Mouse (Mus musculus): ENCODE measurements around the gene Rpl18a. TPM values are rescaled to one million over a fixed set of nuclear protein-coding genes. Genes with fewer than 3 reads are reported as not detected.

Rpl18a gene
- polyA plus RNA-seq, 1 experiment from 2014 or later, result 4,144 TPM

DNA sequence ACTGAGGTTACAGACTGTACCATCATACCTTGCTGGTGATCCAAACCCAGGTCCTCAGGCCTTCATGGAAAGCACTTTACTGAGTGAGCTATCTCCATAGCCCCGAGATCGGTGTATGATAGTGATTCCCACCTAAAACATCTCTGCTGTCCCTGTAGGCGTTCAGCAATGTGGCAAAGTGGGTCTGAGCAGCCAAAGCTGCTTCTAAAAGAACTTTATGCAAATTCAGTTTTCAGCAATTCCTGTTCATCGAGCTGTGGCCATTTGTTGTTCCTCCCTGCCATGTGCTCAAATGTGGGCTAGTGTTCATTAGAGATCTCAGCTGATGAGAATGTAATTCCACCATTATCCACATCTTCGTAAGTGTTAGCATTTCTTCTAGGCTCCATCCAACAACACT is 29.2 kb upstream of the Rpl18a start:
- Histone ChIP-seq H3K27me3 (replicated peaks; ENCODE audit: control insufficient read depth, insufficient read depth, low read length) (no peaks in the 10 kb centered on the region), H3K9ac (ENCODE audit: low read depth, low read length) (no peak overlapping the region), H3K4me2 (no peak overlapping the region), H3K36me3 (ENCODE audit: control insufficient read depth, insufficient read depth, low read length) (no peaks in the 10 kb centered on the region), H3K9me3 (ENCODE audit: control insufficient read depth, low read length) (no peaks in the 10 kb centered on the region), H3K27ac (ENCODE audit: low read depth, low read length) (no peak overlapping the region), H3K4me3 (ENCODE audit: low read depth, low read length) (no peak overlapping the region), H3K4me1 (replicated peaks; ENCODE audit: control insufficient read depth, insufficient read depth, low read length) (no peaks in the 10 kb centered on the region)
- DNase-seq (ENCODE audit: low spot score), result no peak
- ATAC-seq (replicated peaks; ENCODE audit: low FRiP score), result no peak
- WGBS, result 81% methylated on average over 5 of the region's 5 CpGs

DNA sequence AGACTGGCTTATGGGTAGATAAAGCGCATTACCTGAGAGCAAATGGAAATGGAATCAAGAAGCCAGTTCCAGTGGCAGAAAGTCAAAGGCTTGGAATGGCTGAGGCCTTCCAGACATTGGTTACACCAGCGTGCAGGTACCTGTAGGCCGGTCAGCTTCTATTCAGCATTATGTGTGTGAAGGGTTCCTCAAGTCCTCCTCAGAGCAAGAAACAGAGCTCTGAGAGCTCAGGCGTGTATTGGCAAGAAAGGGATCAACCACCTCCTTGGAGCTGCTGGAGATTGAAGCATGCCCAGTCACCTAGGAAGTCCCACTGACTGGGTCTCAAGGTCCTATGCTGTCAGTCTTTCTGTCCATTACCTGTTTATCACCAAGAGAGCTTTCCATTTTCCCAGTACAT is 28.5 kb upstream of the Rpl18a start:
- H3K9me3 ChIP-seq (ENCODE audit: control insufficient read depth, low read length), result no peaks in the 10 kb centered on the region
- WGBS, result 88% methylated on average over 4 of the region's 4 CpGs

GRCm38 (mm10) chr8:70924151-70924550 is 26.9 kb upstream of the Rpl18a start:
- Histone ChIP-seq H3K4me3 (ENCODE audit: low read depth, low read length) (no peak overlapping the region), H3K4me2 (no peak overlapping the region), H3K9ac (ENCODE audit: low read depth, low read length) (no peak overlapping the region), H3K36me3 (ENCODE audit: control insufficient read depth, insufficient read depth, low read length) (peaks cover 3% of the 10 kb centered on the region; the same call in 1 of the 2 replicates), H3K4me1 (replicated peaks; ENCODE audit: control insufficient read depth, insufficient read depth, low read length) (no peaks in the 10 kb centered on the region), H3K27me3 (replicated peaks; ENCODE audit: control insufficient read depth, insufficient read depth, low read length) (no peaks in the 10 kb centered on the region), H3K9me3 (ENCODE audit: control insufficient read depth, low read length) (no peaks in the 10 kb centered on the region), H3K27ac (ENCODE audit: low read depth, low read length) (no peak overlapping the region)
- WGBS, result 87% methylated on average over 4 of the region's 4 CpGs
- DNase-seq (ENCODE audit: low spot score), result no peak
- ATAC-seq (replicated peaks; ENCODE audit: low FRiP score), result no peak

More for the DNA sequence above, 28.5 kb upstream of the Rpl18a start:
- H3K4me1 ChIP-seq (replicated peaks; ENCODE audit: control insufficient read depth, insufficient read depth, low read length), result no peaks in the 10 kb centered on the region
- H3K4me3 ChIP-seq (ENCODE audit: low read depth, low read length), result no peak overlapping the region
- no peak for ATAC-seq (replicated peaks; ENCODE audit: low FRiP score)
- H3K27ac ChIP-seq (ENCODE audit: low read depth, low read length), result no peak overlapping the region
- no peak overlapping the region for H3K9ac ChIP-seq (ENCODE audit: low read depth, low read length)
- H3K4me2 ChIP-seq, result no peak overlapping the region
- H3K27me3 ChIP-seq (replicated peaks; ENCODE audit: control insufficient read depth, insufficient read depth, low read length), result no peaks in the 10 kb centered on the region
- no peaks in the 10 kb centered on the region for H3K36me3 ChIP-seq (ENCODE audit: control insufficient read depth, insufficient read depth, low read length)
- no peak for DNase-seq (ENCODE audit: low spot score)

DNA sequence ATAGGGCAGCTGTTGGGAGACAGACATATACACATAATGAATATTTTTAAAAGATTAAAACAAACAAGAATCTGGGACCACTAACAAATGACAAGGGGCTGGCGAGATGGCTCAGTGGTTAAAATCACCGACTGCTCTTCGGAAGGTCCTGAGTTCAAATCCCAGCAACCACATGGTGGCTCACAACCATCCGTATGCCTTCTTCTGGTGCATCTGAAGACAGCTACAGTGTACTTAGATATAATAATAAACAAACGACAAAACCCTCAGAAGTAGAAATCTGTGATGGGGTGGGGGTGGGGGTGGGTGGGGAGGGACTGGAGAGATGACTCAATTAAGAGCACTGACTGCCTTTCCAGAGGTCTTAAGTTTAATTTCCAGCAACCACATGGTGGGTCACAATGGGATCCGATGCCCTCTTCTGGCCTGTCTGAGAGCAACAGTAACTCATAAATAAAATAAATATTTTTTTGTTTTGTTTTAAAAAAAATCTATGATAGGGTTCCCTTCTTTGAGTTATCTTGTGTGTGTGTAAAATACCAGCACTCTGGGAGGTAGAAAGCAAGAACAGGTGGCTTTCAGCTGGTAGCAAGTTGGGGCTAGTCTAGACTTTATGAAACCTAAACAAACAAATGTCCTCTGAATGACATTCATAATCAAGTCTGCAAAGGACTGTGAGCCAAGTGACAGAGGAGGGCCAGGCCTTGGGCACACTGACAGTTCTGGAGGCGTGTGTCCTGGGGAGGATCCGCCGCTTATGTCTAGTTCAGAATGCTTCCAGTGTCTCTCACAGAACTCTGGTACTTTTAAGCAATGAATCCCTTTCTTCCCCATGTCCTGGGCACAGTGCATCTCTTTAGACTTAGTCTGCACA is 23.1 kb upstream of the Rpl18a start:
- Histone ChIP-seq H3K4me1 (replicated peaks; ENCODE audit: control insufficient read depth, insufficient read depth, low read length) (no peaks in the 10 kb centered on the region), H3K27ac (ENCODE audit: low read depth, low read length) (no peak overlapping the region), H3K36me3 (ENCODE audit: control insufficient read depth, insufficient read depth, low read length) (peaks cover 25% of the 10 kb centered on the region), H3K4me3 (ENCODE audit: low read depth, low read length) (no peak overlapping the region), H3K9ac (ENCODE audit: low read depth, low read length) (no peak overlapping the region), H3K9me3 (ENCODE audit: control insufficient read depth, low read length) (no peaks in the 10 kb centered on the region), H3K27me3 (replicated peaks; ENCODE audit: control insufficient read depth, insufficient read depth, low read length) (no peaks in the 10 kb centered on the region), H3K4me2 (no peak overlapping the region)
- 87% methylated on average over 9 of the region's 9 CpGs for WGBS
- ATAC-seq (replicated peaks; ENCODE audit: low FRiP score) (no peak), DNase-seq (ENCODE audit: low spot score) (no peak)

DNA sequence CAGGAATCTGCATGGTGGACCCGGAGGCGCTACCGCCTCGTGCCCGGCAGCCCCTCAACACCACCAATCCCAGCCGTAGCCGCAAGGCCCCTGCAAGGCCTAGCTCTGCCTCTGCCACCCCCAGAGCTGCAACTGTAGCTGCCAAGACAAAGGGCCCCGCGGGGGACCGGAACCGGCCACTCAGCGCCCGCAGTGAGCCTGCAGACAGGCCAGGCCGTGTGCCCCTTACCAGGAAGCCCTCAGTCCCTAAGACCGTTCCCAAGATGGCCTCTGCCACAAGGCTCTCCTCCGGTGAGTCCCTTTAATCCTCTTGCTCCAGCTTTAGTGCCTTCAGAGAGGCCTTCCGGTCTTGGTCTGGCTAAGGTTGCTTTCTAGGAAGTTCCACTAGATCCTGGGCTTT is 17.5 kb upstream of the Rpl18a start:
- WGBS, result 93% methylated on average over 17 of the region's 17 CpGs

GRCm38 (mm10) chr8:70913523-70913922 is 16.3 kb upstream of the Rpl18a start:
- no peak for DNase-seq (ENCODE audit: low spot score)
- H3K4me3 ChIP-seq (ENCODE audit: low read depth, low read length), result no peak overlapping the region

More for the DNA sequence above, 17.5 kb upstream of the Rpl18a start:
- DNase-seq (ENCODE audit: low spot score), result no peak
- Histone ChIP-seq H3K4me3 (ENCODE audit: low read depth, low read length) (no peak overlapping the region), H3K9ac (ENCODE audit: low read depth, low read length) (no peak overlapping the region), H3K27me3 (replicated peaks; ENCODE audit: control insufficient read depth, insufficient read depth, low read length) (no peaks in the 10 kb centered on the region), H3K4me2 (no peak overlapping the region), H3K9me3 (ENCODE audit: control insufficient read depth, low read length) (no peaks in the 10 kb centered on the region), H3K27ac (ENCODE audit: low read depth, low read length) (no peak overlapping the region), H3K4me1 (replicated peaks; ENCODE audit: control insufficient read depth, insufficient read depth, low read length) (no peaks in the 10 kb centered on the region), H3K36me3 (ENCODE audit: control insufficient read depth, insufficient read depth, low read length) (peaks cover 63% of the 10 kb centered on the region)
- no peak for ATAC-seq (replicated peaks; ENCODE audit: low FRiP score)

DNA sequence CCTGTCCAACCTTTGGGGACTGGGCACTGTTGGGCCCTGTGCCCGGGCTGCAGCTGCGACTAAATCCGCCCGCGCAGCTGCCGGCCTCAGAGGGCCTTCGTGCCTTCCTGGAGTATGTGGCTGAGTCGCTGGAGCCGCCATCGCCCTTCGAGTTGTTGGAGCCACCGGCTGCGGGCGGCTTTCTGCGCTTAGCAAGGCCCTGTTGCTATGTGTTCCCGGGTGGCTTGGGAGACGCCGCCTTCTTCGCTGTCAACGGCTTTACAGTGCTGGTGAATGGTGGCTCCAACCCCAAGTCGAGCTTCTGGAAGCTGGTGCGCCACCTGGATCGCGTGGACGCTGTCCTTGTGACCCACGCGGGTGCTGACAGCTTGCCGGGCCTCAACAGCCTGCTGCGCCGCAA is 15.7 kb upstream of the Rpl18a start:
- Histone ChIP-seq H3K27ac (ENCODE audit: low read depth, low read length) (no peak overlapping the region), H3K4me3 (ENCODE audit: low read depth, low read length) (no peak overlapping the region), H3K4me2 (no peak overlapping the region), H3K36me3 (ENCODE audit: control insufficient read depth, insufficient read depth, low read length) (peaks cover 57% of the 10 kb centered on the region), H3K9ac (ENCODE audit: low read depth, low read length) (no peak overlapping the region), H3K9me3 (ENCODE audit: control insufficient read depth, low read length) (no peaks in the 10 kb centered on the region), H3K27me3 (replicated peaks; ENCODE audit: control insufficient read depth, insufficient read depth, low read length) (no peaks in the 10 kb centered on the region), H3K4me1 (replicated peaks; ENCODE audit: control insufficient read depth, insufficient read depth, low read length) (no peaks in the 10 kb centered on the region)
- no peak for DNase-seq (ENCODE audit: low spot score)
- WGBS, result 95% methylated on average over 30 of the region's 30 CpGs
- no peak for ATAC-seq (replicated peaks; ENCODE audit: low FRiP score)

More at GRCm38 (mm10) chr8:70913523-70913922, 16.3 kb upstream of the Rpl18a start:
- Histone ChIP-seq H3K9ac (ENCODE audit: low read depth, low read length) (no peak overlapping the region), H3K9me3 (ENCODE audit: control insufficient read depth, low read length) (no peaks in the 10 kb centered on the region), H3K27ac (ENCODE audit: low read depth, low read length) (no peak overlapping the region), H3K36me3 (ENCODE audit: control insufficient read depth, insufficient read depth, low read length) (peaks cover 57% of the 10 kb centered on the region), H3K27me3 (replicated peaks; ENCODE audit: control insufficient read depth, insufficient read depth, low read length) (no peaks in the 10 kb centered on the region), H3K4me2 (no peak overlapping the region), H3K4me1 (replicated peaks; ENCODE audit: control insufficient read depth, insufficient read depth, low read length) (no peaks in the 10 kb centered on the region)
- ATAC-seq (replicated peaks; ENCODE audit: low FRiP score), result no peak
- WGBS, result 94% methylated on average over 26 of the region's 26 CpGs

DNA sequence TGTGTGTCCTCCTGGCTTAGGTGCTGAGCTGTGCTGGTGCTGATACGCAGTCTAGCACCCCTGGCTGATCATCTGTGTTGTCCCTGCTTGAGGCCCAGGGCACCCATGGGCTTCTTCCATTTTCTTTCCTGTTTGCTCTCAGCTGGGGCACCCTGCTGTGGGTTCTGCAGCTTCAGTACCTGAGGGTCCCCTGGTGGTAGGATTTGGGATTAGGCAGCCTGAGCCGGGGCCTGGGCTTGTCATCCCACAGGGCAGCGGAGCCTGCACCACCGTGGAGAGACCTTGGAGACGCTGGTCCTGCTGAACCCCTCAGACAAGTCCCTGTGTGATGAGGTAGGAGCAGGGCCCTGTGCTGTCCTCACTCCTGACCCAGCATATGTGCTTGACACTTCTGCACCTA is 14.4 kb upstream of the Rpl18a start:
- Histone ChIP-seq H3K9ac (ENCODE audit: low read depth, low read length) (no peak overlapping the region), H3K27me3 (replicated peaks; ENCODE audit: control insufficient read depth, insufficient read depth, low read length) (no peaks in the 10 kb centered on the region), H3K36me3 (ENCODE audit: control insufficient read depth, insufficient read depth, low read length) (peaks cover 51% of the 10 kb centered on the region), H3K4me2 (no peak overlapping the region), H3K9me3 (ENCODE audit: control insufficient read depth, low read length) (no peaks in the 10 kb centered on the region), H3K27ac (ENCODE audit: low read depth, low read length) (no peak overlapping the region), H3K4me3 (ENCODE audit: low read depth, low read length) (no peak overlapping the region), H3K4me1 (replicated peaks; ENCODE audit: control insufficient read depth, insufficient read depth, low read length) (peaks cover 12% of the 10 kb centered on the region)
- DNase-seq (ENCODE audit: low spot score), result no peak
- no peak for ATAC-seq (replicated peaks; ENCODE audit: low FRiP score)
- 86% methylated on average over 5 of the region's 5 CpGs for WGBS

DNA sequence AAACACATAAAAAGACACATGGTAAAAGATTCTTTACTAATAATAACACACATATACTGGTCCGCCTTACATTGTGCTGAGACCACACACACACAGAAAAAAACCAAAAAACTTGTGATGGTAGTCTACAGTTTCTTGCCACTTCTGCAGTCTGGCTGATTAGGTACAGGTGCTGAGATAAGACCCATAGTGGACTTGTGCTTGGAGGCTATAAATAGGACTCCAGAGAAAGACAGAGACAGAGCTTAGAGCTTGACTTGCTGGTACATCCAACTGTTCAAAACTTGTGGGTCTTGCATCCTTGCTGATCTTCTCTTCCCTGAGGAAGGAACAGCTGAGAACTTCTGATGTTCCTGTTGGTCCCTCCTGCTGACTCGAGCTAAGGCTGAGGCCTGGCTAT is 10.3 kb upstream of the Rpl18a start:
- H3K4me3 ChIP-seq (ENCODE audit: low read depth, low read length), result 0 out of 2 replicates have a peak overlapping the region, but pooled peaks have one; percentile 11
- peak overlapping the region; percentile 82 for H3K4me2 ChIP-seq
- H3K4me1 ChIP-seq (replicated peaks; ENCODE audit: control insufficient read depth, insufficient read depth, low read length), result peaks cover 12% of the 10 kb centered on the region
- no peaks in the 10 kb centered on the region for H3K27me3 ChIP-seq (replicated peaks; ENCODE audit: control insufficient read depth, insufficient read depth, low read length)
- 0 out of 2 replicates have a peak, but pooled peaks have one; percentile 11 for ATAC-seq (replicated peaks; ENCODE audit: low FRiP score)
- H3K27ac ChIP-seq (ENCODE audit: low read depth, low read length), result no peak overlapping the region
- DNase-seq (ENCODE audit: low spot score), result no peak
- no peaks in the 10 kb centered on the region for H3K9me3 ChIP-seq (ENCODE audit: control insufficient read depth, low read length)
- 73% methylated on average over 2 of the region's 2 CpGs for WGBS
- peaks cover 16% of the 10 kb centered on the region for H3K36me3 ChIP-seq (ENCODE audit: control insufficient read depth, insufficient read depth, low read length)
- no peak overlapping the region for H3K9ac ChIP-seq (ENCODE audit: low read depth, low read length)

Measured in liver, embryonic 11.5 days (tissue).